Mouse (Mus musculus): ENCODE data around the gene Gm20390. TPM values are rescaled to one million over a fixed set of nuclear protein-coding genes. Genes with fewer than 3 reads are reported as not detected.

Gene Gm20390
- 100 to 1,000 TPM in 1 of 2 experiments, 10 to 100 TPM in 1; 19.2 to 305 TPM for polyA plus RNA-seq (2017; shearing (Covaris generic))

- peak; percentile 86 for ATAC-seq
These were observed at the start of gene Gm20390, which contains the start of gene Nme1 for GRCm38 (mm10) chr11:93968005-93968847. Gene Gm20390 (minus strand): TSS chr11:93968293. Gene Nme1 (minus strand): TSS chr11:93968521.

DNA sequence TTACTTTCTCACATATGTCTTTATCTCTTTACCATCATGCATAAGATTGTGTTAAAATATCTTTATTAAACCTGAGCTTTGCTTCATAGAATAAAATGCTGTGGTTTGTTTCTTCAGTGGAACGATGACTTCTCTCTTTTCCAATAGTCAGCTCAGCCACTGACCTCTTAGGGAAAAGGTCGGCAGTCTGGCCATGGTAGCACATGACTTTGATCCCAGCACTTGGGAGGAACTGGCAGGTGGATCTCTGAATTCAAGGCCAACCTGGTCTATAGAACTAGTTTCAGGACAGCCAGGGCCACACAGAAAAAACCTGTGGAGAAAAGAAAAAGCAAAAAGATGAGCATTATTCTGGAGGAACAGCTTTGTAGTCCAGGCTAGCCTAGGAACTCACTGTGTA is 35.3 kb upstream of the Gm20390 start:
- no peak for ATAC-seq

DNA sequence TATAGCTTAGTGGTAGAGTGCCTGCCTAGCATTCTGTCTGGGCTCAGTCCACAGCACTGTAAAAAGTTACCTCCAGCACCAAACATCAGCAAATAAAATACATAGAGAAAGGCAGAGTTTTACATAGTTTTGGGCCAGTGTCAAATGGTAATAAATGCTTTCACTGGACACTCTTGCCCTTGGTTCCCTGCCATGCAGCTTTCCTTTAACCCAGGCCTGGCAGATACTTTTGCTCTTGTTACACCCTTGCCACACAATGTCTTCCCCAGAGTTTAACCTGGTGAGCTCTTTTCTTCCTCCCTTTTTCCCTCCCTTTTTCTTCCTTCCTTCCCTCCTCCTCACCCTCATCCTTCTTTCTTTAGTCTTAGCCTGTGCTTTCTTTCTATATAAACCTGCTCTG is 31.2 kb upstream of the Gm20390 start:
- no peak for ATAC-seq

GRCm38 (mm10) chr11:93997141-93997775 is 29.2 kb upstream of the Gm20390 start:
- peak; percentile 8 for ATAC-seq

- ATAC-seq: peak; percentile 26
These were observed 28.4 kb upstream of the Gm20390 start for GRCm38 (mm10) chr11:93996306-93997140.

GRCm38 (mm10) chr11:93995720-93996305 is 27.7 kb upstream of the Gm20390 start, which contains the start of gene Spag9:
Gene Spag9 (plus strand): TSS chr11:93996091.
- peak; percentile 76 for ATAC-seq

- peak; percentile 70 for ATAC-seq
These were observed 27.1 kb upstream of the Gm20390 start for GRCm38 (mm10) chr11:93995111-93995719.

DNA sequence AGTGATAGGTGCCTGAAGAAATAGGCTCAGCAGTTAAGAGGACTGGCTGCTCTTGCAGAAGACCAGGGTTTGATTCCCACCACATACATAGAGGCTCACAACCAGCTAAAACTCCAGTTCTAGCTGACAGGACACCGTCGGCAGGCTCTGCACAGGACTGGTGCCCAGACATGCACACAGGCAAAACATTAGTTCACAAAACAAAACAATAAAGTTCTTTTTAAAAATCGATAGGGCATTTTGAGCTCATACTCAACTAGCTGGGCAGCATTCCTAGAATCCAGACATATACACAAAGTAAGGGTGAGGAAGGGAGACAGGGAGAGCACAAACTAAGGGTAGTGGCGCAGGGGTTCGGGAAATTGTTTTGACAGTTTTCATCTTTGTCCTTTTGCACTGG is 26.4 kb upstream of the Gm20390 start:
- ATAC-seq: no peak

DNA sequence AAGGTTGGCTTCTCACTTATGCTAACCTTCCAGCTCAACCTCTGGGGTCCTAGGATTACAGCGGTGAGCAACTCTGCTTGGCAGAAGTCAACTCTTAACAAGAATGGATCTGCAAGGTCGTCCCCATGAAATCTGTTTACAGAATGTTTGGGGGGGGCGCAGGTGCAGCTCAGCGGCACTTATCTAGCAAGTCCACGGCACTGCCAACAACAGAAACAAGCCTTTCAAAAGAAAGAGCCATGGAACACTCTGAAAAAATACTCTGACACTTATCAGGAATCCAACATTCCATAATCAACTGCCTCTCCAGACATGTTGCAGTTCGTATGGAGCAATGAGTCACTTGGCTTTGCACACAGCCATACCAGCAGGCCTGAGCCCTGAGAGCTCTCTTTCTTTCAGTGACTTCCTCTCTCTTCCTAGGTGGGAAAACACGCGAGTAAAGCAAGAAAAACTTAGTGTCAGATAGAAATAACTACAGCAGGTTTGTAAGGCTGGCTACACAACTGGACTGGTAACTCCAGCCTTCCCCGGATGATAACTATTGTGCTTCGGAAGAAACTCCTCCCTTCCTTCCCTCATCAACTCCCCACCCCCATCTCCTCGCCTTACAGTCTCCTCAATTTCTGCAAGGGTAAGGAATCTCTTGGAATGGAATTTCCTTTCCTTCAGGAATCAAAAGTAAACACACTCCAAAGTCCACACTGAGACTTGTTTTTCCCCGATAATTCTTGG is 20.4 kb upstream of the Gm20390 start:
- ATAC-seq: no peak

DNA sequence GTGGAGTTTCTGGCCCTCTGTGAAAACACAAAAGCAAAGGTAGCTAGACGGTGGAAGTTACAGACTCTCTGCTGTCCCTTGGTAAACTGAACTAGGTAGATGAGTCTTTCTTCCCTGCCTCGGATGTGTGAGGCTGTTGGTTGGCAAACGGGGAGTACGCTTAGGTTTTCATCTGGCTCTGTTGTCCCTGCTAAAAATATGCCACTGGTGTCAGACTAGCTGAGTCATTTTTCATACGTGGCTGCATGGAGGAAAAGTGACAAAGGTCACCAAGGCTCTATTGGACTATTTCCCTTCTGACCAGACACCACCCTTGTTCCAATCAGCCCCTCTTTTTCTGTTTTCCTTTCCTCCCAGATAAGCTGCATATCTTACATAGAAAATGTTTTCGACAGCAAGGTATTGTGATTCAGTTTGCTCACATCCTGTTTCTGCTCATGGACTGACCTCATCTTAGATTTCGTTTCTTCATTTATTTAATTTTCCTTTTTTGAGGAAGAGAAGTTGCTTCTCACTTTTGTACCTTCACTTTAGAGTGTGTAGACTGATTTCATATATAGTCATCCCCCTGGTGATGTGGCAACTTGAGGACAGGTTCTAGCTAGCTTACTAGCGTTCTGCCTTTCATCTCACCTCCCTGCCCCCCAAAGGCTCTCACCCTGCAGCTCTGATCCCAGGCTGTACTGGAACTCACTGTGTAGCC is 19.7 kb upstream of the Gm20390 start:
- no peak for ATAC-seq

DNA sequence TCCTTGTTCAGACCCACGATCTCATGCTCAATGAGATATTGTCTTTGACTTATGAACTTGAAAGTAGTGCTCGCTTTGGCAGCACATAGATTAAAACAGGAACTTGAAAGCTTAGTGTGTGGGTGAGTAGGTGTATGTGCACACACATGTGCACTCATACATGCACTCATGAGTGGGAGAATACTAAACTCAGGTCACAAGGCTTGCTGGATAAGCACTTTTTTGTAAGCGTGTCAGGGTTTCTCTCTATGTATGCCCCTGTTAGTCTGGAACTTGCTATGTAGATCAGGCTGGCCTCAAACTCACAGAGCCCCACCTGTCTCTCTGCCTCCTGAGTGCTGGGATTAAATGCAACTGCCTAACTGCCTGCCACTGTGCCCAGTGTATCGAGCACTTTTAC is 18.9 kb upstream of the Gm20390 start:
- ATAC-seq: no peak

- no peak for ATAC-seq
These were observed 18.2 kb upstream of the Gm20390 start for GRCm38 (mm10) chr11:93986298-93986697.

DNA sequence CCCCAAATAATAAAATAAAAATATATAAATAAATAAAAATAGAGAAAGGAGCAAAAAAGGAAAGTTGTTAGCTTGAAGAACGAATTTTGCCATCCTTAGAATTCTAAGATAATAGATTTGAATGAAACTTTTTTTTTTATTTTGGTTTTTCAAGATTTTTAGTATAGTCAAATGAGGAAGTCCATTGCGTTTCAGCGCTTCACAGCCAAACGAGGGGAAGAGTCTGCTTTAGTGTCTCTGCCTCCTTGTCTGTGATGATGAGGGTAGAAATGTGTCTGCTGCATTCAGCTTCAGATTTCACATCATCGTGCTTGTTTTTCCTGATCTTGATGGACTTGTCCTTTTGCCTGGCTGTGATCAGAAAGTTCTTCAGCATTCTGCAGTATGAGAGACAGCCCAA is 17.2 kb upstream of the Gm20390 start:
- ATAC-seq: no peak

DNA sequence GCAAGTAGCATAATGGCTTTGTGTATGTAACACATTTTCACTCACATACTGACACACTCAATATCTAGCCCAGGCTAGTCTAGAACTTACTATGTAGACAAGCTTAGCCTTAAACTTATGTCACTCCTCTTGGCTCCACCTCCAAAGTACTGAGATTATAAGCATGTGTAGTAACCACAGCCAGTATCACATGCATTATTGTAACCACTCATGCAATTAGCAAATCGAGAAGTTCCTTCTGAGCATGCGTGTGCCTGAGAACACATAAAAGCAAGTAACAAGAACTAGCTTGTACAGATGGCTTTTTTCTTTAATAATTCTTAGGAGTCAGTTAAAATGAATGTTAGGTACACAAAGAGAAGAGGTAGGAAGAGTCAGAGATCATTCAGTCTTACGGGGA is 16.5 kb upstream of the Gm20390 start:
- ATAC-seq: no peak

- no peak for ATAC-seq
These were observed 11.5 kb upstream of the Gm20390 start for GRCm38 (mm10) chr11:93979502-93980049.

GRCm38 (mm10) chr11:93972951-93973350 is 4.9 kb upstream of the Gm20390 start:
- no peak for ATAC-seq

GRCm38 (mm10) chr11:93969799-93970198 is 1.7 kb upstream of the Gm20390 start:
- no peak for ATAC-seq

DNA sequence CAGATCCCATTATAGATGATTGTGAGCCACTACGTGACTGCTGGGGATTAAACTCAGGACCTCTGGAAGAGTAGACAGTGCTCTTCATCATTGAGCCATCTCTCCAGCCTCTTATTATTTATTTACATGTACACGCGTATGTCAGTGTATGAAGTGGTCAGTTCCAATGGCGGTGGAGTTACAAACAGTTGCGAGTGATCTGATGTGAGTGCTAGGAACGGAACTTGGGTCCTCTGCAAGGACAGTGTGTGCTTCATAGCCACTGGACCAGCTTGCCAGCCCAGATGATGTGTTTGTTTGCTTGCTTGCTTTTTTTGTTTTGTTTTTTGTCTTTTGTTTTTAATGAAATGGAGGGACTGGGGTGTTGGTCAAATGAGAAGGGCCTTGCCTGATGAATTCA is 1.1 kb upstream of the Gm20390 start:
- ATAC-seq: no peak

- ATAC-seq: no peak
These were observed 695 bp upstream of the Gm20390 start for GRCm38 (mm10) chr11:93968848-93969128.

DNA sequence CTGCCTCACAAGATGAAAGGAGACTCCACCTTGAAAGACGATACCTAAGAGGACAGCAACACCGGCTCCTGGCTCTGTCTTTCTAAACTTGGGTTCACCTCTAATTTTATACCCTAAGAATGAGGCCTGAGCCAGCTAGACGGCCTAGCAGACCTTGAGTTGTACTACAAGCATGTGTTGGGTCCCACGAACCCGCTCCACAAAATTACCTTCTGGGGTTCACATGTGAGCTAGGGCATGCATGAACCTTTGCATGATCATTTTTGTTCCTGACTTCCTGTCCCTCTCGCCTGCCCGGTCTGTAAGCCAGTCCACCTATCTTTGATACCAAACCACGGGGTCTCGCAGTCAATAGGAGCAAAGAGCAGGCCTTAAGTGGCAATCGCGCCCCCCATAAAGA is 712 bp downstream of the Gm20390 start:
- peak; percentile 2 for ATAC-seq

- no peak for ATAC-seq
These were observed 2.7 kb downstream of the Gm20390 start for GRCm38 (mm10) chr11:93965391-93965790.

All from activated CD4-positive, CD25-positive, alpha-beta regulatory T cell, adult 4 months (primary cell).